In genomic region chr15:96802034-96802728, GRCm38 (mm10) we compare ENCODE assay signal across 10 mouse cellular contexts.
DNase-seq lines count a peak whose midpoint lies in the region; ATAC-seq lines count a peak whose summit lies in the region.
"Had no signal": no experiment of that assay in that cellular context is flagged by ENCODE, and none has a peak within 500 bp of the region (broad histone marks: within the 10 kb centered on the region; RNA-seq: fewer than 3 reads in every experiment).

No protein-coding gene starts in this region.

- H3K9ac ChIP-seq in kidney, embryonic 15.5 days, result no peak overlapping the region
- H3K9ac ChIP-seq in liver, embryonic 15.5 days, result no peak overlapping the region
- no peak overlapping the region for H3K9ac ChIP-seq in stomach, embryonic 15.5 days
- H3K9ac ChIP-seq: forebrain, postnatal 0 days had no signal

- peak; percentile 29 for DNase-seq in kidney, postnatal 10 days
- peak; percentile 16 for DNase-seq in c-Kit-positive CD71-positive TER-119-negative erythroid progenitor cells, embryonic 14.5 days (ENCODE audit: low read depth)
- DNase-seq in right cerebral cortex, postnatal 36 days (ENCODE audit: low spot score in 2 of 2), result no peak
- no peak for DNase-seq in T-cell, adult 2 months (ENCODE audit: low spot score)
- no peak for DNase-seq in spleen, postnatal 14 days (ENCODE audit: low spot score in 2 of 2)
- DNase-seq: cerebellum, adult 18-20 months; forebrain, postnatal 0 days had no signal

- no peak overlapping the region for H3K4me3 ChIP-seq in kidney, embryonic 15.5 days (replicated peaks)
- H3K4me3 ChIP-seq in liver, embryonic 15.5 days (replicated peaks), result no peak overlapping the region
- H3K4me3 ChIP-seq in stomach, embryonic 15.5 days (replicated peaks), result no peak overlapping the region

- WGBS in kidney, embryonic 15.5 days, result 71% methylated on average over 9 of the region's 9 CpGs
- WGBS in liver, embryonic 15.5 days (ENCODE audit: insufficient replicate concordance), result 16% methylated on average over 9 of the region's 9 CpGs
- WGBS in stomach, embryonic 15.5 days, result 38% methylated on average over 9 of the region's 9 CpGs

- ATAC-seq in kidney, embryonic 15.5 days (replicated peaks; ENCODE audit: low FRiP score), result no peak
- ATAC-seq in liver, embryonic 15.5 days (ENCODE audit: insufficient read depth), result peak; percentile 40; the same call in 1 of the 2 replicates
- ATAC-seq in stomach, embryonic 15.5 days (ENCODE audit: insufficient read depth, low FRiP score, low read depth), result peak; percentile 71; the same call in 1 of the 2 replicates
- ATAC-seq: forebrain, postnatal 0 days had no signal

- H3K27me3 ChIP-seq in kidney, embryonic 15.5 days, result no peaks in the 10 kb centered on the region
- no peaks in the 10 kb centered on the region for H3K27me3 ChIP-seq in liver, embryonic 15.5 days
- no peaks in the 10 kb centered on the region for H3K27me3 ChIP-seq in stomach, embryonic 15.5 days (replicated peaks)

- no peaks in the 10 kb centered on the region for H3K36me3 ChIP-seq in kidney, embryonic 15.5 days
- no peaks in the 10 kb centered on the region for H3K36me3 ChIP-seq in liver, embryonic 15.5 days (replicated peaks)
- no peaks in the 10 kb centered on the region for H3K36me3 ChIP-seq in stomach, embryonic 15.5 days

- H3K4me2 ChIP-seq in kidney, embryonic 15.5 days, result no peak overlapping the region
- no peak overlapping the region for H3K4me2 ChIP-seq in liver, embryonic 15.5 days
- no peak overlapping the region for H3K4me2 ChIP-seq in stomach, embryonic 15.5 days

- peaks cover 3% of the 10 kb centered on the region; the same call in 1 of the 2 replicates for H3K4me1 ChIP-seq in kidney, embryonic 15.5 days
- peaks cover 12% of the 10 kb centered on the region; the same call in 1 of the 2 replicates for H3K4me1 ChIP-seq in liver, embryonic 15.5 days (replicated peaks)
- 0 out of 2 replicates have a peak, but pooled peaks cover 10% of the 10 kb centered on the region for H3K4me1 ChIP-seq in stomach, embryonic 15.5 days

- H3K27ac ChIP-seq in kidney, embryonic 15.5 days, result no peak overlapping the region
- peak overlapping the region; percentile 34; the same call in 1 of the 2 replicates for H3K27ac ChIP-seq in liver, embryonic 15.5 days (replicated peaks)
- H3K27ac ChIP-seq in stomach, embryonic 15.5 days, result peak overlapping the region; percentile 82

- no peaks in the 10 kb centered on the region for H3K9me3 ChIP-seq in kidney, embryonic 15.5 days (replicated peaks)
- H3K9me3 ChIP-seq in liver, embryonic 15.5 days (replicated peaks), result no peaks in the 10 kb centered on the region
- no peaks in the 10 kb centered on the region for H3K9me3 ChIP-seq in stomach, embryonic 15.5 days

Comparison
In these comparisons a context has a peak if more than half of its experiments do, and no peak if none do; other contexts are left out.
1. DNase-seq: peak in kidney, postnatal 10 days (single experiment) and c-Kit-positive CD71-positive TER-119-negative erythroid progenitor cells, embryonic 14.5 days (single experiment); none in right cerebral cortex, postnatal 36 days (0 of 2), T-cell, adult 2 months (single experiment) and spleen, postnatal 14 days (0 of 2).